10 mouse cellular contexts compared by ENCODE assay signal in the genomic region with DNA sequence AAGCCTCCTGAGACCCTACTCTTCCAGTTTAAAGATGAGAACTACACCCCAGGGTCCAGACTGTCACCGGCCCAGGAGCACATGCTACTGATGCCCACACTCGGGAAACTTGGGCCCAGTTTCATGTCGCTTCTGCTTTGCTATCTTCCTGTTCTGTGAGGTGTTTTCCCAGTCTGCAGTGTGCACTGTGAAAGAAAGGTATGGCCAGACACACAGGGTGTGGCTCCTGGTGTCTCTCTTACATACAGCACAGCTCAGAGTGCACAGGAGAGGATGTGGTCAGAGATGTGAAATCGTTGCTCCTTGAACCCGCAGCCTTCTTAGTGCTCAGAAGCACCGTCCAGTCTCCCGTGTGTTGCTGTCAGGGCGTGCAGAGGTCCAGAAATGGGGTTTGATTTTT. TPM values are rescaled to one million over a fixed set of nuclear protein-coding genes. Genes with fewer than 3 reads are reported as not detected.
DNase-seq lines count a peak whose midpoint lies in the region; ATAC-seq lines count a peak whose summit lies in the region.
"Had no signal": no experiment of that assay in that cellular context is flagged by ENCODE, and none has a peak within 500 bp of the region (broad histone marks: within the 10 kb centered on the region; RNA-seq: fewer than 3 reads in every experiment).

No protein-coding gene starts in this region.

- intact Hi-C loops in heart, postnatal 36 days (cut with DNase I) = no loop called here

- peak; percentile 52 for DNase-seq in lung, postnatal 36 days
- DNase-seq in lung, postnatal 10 days = no peak
- peak; percentile 10 for DNase-seq in spleen, adult 12 weeks (ENCODE audit: low spot score)
- DNase-seq in Muller cell, postnatal 12 days (ENCODE audit: inconsistent ontology term) = no peak
- no peak for DNase-seq in MN1 (ENCODE audit: low spot score)
- DNase-seq in ovary, postnatal 10 days (ENCODE audit: low spot score) = no peak
- no peak for DNase-seq in heart, postnatal 36 days
- DNase-seq: adrenal gland, postnatal 10 days; cerebellum, adult 2 months had no signal

- ATAC-seq in inflammation-experienced regulatory T-cells, adult 6 months = peak; percentile 98

RNA-seq across cellular contexts. Expression of a gene that starts 28.0 kb away (rescaled TPM):
- 100 to 1,000 TPM in 1 of 3 experiments, 10 to 100 TPM in 2; 80.0 to 164 (median 87.5) TPM for polyA plus RNA-seq in inflammation-experienced regulatory T-cells, adult 6 months (2017; shearing (Covaris generic))
- 10 to 100 TPM; 59.2 to 60.7 TPM for total RNA-seq in heart, postnatal 36 days (2021)

Comparison
In these comparisons a context has a peak if more than half of its experiments do, and no peak if none do; other contexts are left out.
1. DNase-seq: peak in lung, postnatal 36 days (single experiment) and spleen, adult 12 weeks (single experiment); none in lung, postnatal 10 days (single experiment), Muller cell, postnatal 12 days (single experiment), MN1 (single experiment), ovary, postnatal 10 days (single experiment) and heart, postnatal 36 days (0 of 2).